Mouse (Mus musculus) spleen, adult 2 months (tissue): ENCODE results near the gene Nop2.

ENCODE experiments used
- CTCF ChIP-seq: fragments of 200-500 bp; IDR thresholded peaks from 2 replicates; pipeline ENCODE4 v1.5.1; 2011; ENCODE audit warnings: mild to moderate bottlenecking, inconsistent platforms; ENCODE audit not compliant: insufficient read depth, insufficient read length, insufficient replicate concordance; ENCODE audit errors: extremely low read depth
- POLR2A ChIP-seq: fragments of 200-500 bp; IDR thresholded peaks from 2 replicates; pipeline ENCODE4 v1.6.1; 2011; ENCODE audit warnings: low read depth, low read length, inconsistent platforms

DNA sequence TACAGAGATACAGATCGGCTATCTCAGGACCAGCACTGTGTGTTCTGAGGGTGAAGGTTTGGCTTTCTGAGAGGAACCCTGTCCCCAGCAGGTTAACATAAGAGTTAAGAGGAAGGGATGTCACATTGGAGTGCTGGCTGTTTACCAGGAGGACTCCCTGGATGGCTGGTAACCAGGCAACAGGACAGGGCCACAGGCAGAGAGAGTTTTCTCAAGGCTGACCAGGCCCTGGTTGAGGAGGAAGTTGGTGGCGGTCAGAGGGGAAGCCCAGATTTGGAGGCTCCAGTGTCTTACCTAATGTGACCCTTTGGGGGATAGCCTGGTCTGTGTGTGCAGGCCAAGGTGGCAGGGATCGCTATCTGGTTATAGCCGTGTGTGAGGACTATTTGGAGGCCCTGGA lies 15.1 kb downstream of the Nop2 start:
- TF ChIP-seq CTCF = no peak
- TF ChIP-seq POLR2A = no peak
